Mouse (Mus musculus): ENCODE measurements around the gene Tnfrsf13b. TPM values are rescaled to one million over a fixed set of nuclear protein-coding genes. Genes with fewer than 3 reads are reported as not detected.
A peak's percentile ranks its signal among the peaks of the same experiment; 100 is the strongest.

Gene Tnfrsf13b
- total RNA-seq (2015) = 59.3 and 72.4 TPM in 2 replicates
- total RNA-seq (2017) = 82.6 and 119 TPM in 2 replicates

- ATAC-seq (ENCODE audit: poor library complexity, severe bottlenecking) = no peak
Observed at GRCm38 (mm10) chr11:61126606-61127355, at the start of gene Tnfrsf13b. Tnfrsf13b (plus strand) TSS chr11:61126755.

GRCm38 (mm10) chr11:61081624-61082023, 44.9 kb upstream of the Tnfrsf13b start:
- ATAC-seq (ENCODE audit: poor library complexity, severe bottlenecking) = no peak

GRCm38 (mm10) chr11:61090195-61090594, 36.4 kb upstream of the Tnfrsf13b start:
- ATAC-seq (ENCODE audit: poor library complexity, severe bottlenecking) = no peak

DNA sequence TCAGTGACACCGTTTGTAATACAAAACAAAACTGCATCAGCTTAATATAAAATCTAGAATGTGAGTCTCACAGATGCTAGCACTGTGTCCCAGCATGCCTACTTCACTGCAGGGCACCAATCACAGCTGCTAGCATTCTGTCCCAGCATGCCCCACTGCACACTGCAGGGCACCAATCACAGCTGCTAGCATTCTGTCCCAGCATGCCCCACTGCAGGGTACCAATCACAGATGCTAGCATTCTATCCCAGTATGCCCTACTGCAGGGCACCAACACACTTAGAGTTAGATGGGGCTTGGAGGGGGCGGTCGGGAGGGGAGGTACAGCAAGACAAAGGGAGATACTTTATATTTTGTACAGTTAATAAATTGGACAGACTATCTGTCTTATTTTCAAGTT, 35.4 kb upstream of the Tnfrsf13b start:
- ATAC-seq (ENCODE audit: poor library complexity, severe bottlenecking) = no peak

GRCm38 (mm10) chr11:61091642-61092262, 34.8 kb upstream of the Tnfrsf13b start:
- ATAC-seq (ENCODE audit: poor library complexity, severe bottlenecking) = peak; percentile 52

GRCm38 (mm10) chr11:61098046-61098445, 28.5 kb upstream of the Tnfrsf13b start:
- ATAC-seq (ENCODE audit: poor library complexity, severe bottlenecking) = no peak

DNA sequence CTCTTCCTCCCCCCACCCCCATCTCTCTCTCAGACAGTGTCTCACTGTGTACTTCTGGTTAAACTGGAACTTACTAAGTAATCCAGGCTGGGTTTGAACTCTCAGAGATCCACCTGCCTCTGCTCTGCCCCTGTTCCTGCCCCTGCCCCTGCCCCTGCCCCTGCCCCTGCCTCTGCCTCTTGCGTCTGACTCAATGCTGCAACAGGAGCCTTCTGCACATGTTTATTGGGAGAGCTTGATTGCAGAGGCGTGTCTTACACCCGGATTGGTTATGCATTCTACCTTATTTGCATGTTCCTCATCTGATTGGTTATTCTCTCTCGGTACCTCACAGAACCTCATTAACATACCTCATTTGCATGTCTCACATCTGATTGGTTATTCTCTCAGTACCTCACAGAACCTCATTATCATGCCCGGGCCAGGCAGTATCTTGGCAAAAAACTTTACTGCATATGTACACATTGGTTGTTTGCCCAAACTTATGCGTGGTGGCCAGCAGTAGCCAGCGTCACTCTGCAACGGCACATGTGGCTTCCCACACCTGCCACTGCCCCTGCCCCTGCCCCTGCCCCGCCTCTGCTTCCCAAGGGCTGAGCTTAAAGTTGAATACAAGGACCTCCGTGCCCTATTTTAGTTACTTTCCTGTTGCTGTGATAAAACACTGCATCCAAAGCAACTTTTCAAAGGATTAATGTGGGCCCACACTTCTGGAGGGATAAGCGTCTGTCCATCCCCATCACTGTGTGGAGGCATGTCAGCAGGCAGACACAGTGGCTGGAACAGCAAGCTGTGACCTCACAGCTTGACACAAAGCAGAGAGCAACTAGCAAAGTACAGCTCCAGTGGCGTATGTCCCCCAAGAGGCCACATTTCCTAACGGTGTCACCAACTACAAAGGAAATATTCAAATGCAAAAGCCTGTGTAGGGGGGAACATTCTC, 23.9 kb upstream of the Tnfrsf13b start:
- ATAC-seq (ENCODE audit: poor library complexity, severe bottlenecking) = no peak

GRCm38 (mm10) chr11:61104241-61104901, 22.2 kb upstream of the Tnfrsf13b start:
- ATAC-seq (ENCODE audit: poor library complexity, severe bottlenecking) = peak; percentile 94

DNA sequence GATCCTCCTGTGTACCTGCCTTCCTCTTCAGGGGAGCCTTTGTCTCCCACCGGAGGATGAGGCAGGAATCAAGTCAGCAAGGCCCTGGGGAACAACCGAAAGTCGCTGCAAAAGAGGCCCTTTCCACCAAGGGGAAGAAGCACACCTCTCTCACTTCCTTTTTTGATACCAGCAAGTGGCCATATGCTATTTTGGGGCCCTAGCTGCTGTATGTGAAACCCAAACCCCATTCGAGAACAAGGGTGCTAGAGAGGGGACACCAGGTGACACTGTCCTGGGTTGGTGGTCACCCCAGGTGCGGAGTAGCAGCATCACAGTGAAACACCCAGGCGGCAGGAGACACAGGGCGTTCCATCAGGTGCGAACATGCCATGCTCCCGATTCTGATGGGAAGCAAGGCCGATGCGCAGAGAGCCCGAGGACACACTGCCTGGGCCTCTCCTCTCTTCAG, 17.6 kb upstream of the Tnfrsf13b start:
- peak; percentile 69 for ATAC-seq (ENCODE audit: poor library complexity, severe bottlenecking)

DNA sequence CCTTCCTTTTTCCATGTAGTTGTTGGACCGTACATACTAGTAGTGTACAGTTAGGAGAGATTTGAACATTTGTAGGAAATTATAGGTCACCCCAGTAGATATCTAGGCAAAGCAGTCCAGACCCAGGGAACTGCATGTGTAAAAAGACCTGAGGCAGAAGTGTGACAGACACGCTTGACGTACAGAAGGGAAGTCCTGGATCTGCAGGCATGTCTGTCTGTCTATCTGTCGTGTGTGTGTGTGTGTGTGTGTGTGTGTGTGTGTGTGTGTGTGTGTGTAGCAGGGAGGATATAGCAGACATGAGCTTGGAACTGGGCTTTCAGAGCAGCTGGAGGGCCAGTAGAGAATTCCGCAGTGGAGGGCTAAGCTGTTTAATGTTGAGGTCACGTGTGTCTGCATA, 16.8 kb upstream of the Tnfrsf13b start:
- ATAC-seq (ENCODE audit: poor library complexity, severe bottlenecking) = no peak

DNA sequence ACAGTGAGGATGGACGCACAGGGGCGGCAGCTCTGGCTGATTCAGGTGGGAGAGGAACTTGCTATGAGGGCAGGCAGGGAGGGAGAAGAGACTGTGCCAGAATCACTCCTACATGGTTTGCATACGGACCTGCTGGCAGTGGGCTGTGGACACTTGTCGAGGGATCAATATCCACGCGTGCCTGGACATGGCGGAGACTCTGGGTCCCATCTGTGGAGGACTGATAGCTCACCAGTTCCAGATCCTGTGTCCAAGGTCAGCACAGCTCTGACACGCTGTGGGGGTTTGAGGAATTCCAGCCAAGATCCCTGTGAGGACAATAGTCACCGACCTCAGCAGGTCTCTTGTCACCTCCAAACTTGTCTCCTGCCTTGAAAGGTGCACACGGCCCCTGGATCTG, 16.4 kb upstream of the Tnfrsf13b start:
- ATAC-seq (ENCODE audit: poor library complexity, severe bottlenecking) = no peak

DNA sequence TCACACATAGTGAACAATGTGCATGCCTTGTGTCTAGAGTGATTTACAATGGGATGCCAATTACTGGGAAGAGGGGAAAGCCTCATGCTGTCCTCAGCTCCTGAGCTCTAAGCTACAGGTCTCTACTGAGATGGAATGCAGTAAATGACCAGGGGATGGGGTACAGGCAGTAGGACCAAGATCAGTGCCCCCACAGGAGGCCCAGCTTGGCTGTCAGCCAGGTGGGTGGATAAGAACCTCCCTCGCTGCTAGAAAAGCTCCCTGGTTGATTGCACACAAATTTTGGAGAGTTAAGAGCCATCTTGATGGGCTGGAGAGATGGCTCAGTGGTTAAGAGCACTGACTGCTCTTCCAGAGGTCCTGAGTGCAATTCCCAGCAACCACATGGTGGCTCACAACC, 15.6 kb upstream of the Tnfrsf13b start:
- ATAC-seq (ENCODE audit: poor library complexity, severe bottlenecking) = no peak

DNA sequence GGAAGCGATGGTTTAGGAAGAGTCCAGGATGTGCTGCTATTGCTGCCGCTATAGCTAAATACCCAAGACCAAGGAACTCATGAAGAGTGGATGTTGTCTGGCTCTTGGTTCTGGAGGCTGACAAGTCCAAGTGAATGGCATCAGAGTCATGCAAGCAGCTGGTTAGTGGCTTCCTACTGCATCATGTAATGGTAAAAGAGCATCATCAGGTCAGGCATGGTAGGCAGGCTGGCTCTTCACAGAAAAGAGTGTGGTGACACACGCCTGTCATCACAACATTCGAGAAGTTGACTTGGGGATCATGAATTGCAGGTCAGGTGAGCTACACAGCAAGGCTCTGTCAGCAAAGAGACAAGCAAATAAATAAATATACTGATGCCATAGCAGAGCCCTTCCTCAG, 15.1 kb upstream of the Tnfrsf13b start:
- no peak for ATAC-seq (ENCODE audit: poor library complexity, severe bottlenecking)

DNA sequence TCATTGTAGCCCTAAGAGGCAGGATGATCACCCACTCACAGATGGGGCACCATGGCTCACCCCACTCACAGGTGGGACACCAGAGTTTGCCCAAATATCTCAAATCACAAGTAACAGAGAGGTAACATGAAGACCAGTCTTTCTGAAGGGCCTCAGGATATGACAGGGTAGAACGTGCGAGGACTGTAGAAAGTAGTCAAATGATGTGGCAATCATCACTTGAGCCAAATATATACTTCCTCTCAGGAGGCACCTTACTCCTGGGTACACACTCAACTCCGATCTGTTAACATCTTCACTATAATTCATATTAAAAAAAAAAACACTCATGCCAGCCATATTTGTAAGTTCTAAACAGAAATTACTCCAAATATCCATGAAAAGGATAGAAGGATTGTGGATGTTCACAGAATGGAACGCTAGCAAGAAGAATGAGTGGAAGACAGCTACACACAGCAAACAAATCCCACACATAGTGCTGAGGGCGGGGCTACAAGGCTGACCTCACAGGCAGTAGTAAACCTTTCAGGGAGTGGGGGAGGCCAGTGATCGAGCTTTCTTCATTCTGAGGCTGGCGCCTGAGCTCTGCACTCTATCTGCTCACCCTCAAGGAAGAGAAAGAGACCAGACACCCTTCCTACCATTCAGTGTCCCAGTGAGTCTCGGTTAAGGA, 14.1 kb upstream of the Tnfrsf13b start:
- peak; percentile 45 for ATAC-seq (ENCODE audit: poor library complexity, severe bottlenecking)

GRCm38 (mm10) chr11:61116226-61116625, 10.3 kb upstream of the Tnfrsf13b start:
- peak; percentile 89 for ATAC-seq (ENCODE audit: poor library complexity, severe bottlenecking)

GRCm38 (mm10) chr11:61119996-61120583, 6.5 kb upstream of the Tnfrsf13b start:
- ATAC-seq (ENCODE audit: poor library complexity, severe bottlenecking) = no peak

- no peak for ATAC-seq (ENCODE audit: poor library complexity, severe bottlenecking)
Observed at GRCm38 (mm10) chr11:61122283-61122768, 4.2 kb upstream of the Tnfrsf13b start.

DNA sequence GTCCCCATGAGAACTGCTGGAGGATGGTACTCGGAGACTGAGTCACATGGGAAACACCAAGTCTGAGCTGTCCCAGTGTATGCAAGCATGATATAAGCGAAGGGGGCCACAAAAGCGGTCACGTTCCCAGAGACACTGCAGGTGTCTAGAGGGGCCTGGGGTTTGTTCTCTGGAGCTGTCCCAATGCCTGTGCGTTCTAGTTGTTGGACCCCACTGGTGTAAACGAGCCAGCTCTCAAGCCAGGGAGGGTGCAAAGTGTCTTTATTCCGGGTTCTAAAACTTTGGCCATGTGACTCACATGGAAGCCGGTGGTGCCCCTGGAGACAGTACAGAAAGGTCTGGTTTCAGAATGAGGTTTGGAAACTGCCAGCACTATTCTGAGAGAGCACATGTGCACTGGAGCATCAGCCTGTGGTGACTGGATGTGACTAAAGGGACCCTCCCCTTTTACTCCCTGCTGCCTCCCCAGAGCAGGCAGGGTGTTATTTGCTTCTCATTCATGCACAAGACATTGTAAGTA, 3.7 kb upstream of the Tnfrsf13b start:
- no peak for ATAC-seq (ENCODE audit: poor library complexity, severe bottlenecking)

GRCm38 (mm10) chr11:61123886-61124285, 2.7 kb upstream of the Tnfrsf13b start:
- no peak for ATAC-seq (ENCODE audit: poor library complexity, severe bottlenecking)

Measured in megakaryocyte, adult 5-6 weeks (primary cell).